Mouse (Mus musculus) MEL (cell line): Measurements from ENCODE around the gene Pde4dip.

Source experiments
- CHD1 ChIP-seq: IDR thresholded peaks from 2 replicates; pipeline ENCODE4 v1.6.1; 2012; ENCODE audit warnings: low read depth, mild to moderate bottlenecking, inconsistent platforms, low read length, improper control_type of control experiment
- CTCF ChIP-seq, 3 experiments: IDR thresholded peaks in 2 of 3; conservative IDR thresholded peaks in 1 of 3; 2 replicates each; pipeline ENCODE4 v1.5.1; 2011 to 2012; ENCODE audit warnings: low read length in 3 of 3, low read depth in 2 of 3, mild to moderate bottlenecking in 2 of 3, improper control_type of control experiment in 1 of 3, inconsistent platforms in 1 of 3, mixed read lengths in 1 of 3, moderate library complexity in 1 of 3; ENCODE audit not compliant: control insufficient read depth in 1 of 3, insufficient read depth in 1 of 3, poor library complexity in 1 of 3, severe bottlenecking in 1 of 3
- ELF1 ChIP-seq: IDR thresholded peaks from 2 replicates; pipeline ENCODE4 v1.6.1; 2014; ENCODE audit warnings: low read depth, mild to moderate bottlenecking, inconsistent platforms, low read length, improper control_type of control experiment, moderate library complexity
- EP300 ChIP-seq, 2 experiments: IDR thresholded peaks; 2 replicates each; pipeline ENCODE4 v1.6.1; 2011; ENCODE audit warnings: improper control_type of control experiment in 2 of 2, low read length in 2 of 2, low read depth in 1 of 2, mild to moderate bottlenecking in 1 of 2
- GATA1 ChIP-seq: IDR thresholded peaks from 2 replicates; pipeline ENCODE4 v1.6.1; 2011; ENCODE audit warnings: low read depth, low read length, improper control_type of control experiment
- KAT2A ChIP-seq: conservative IDR thresholded peaks from 2 replicates; pipeline ENCODE4 v1.6.1; 2012; ENCODE audit warnings: low read depth, low read length, improper control_type of control experiment, inconsistent platforms
- MAFK ChIP-seq: IDR thresholded peaks from 2 replicates; pipeline ENCODE4 v1.6.1; 2011; ENCODE audit warnings: low read depth, mild to moderate bottlenecking, low read length, improper control_type of control experiment, borderline replicate concordance
- POLR2A ChIP-seq, 2 experiments: IDR thresholded peaks; 2 replicates each; pipeline ENCODE4 v1.6.1; 2011 to 2012; ENCODE audit warnings: low read length in 2 of 2, mild to moderate bottlenecking in 2 of 2, control low read depth in 1 of 2, improper control_type of control experiment in 1 of 2, low read depth in 1 of 2, moderate library complexity in 1 of 2; ENCODE audit not compliant: control insufficient read depth in 1 of 2, insufficient read depth in 1 of 2, poor library complexity in 1 of 2
- RAD21 ChIP-seq: IDR thresholded peaks from 2 replicates; pipeline ENCODE4 v1.6.1; 2011; ENCODE audit warnings: mild to moderate bottlenecking, low read depth, low read length, improper control_type of control experiment
- SIN3A ChIP-seq: IDR thresholded peaks from 2 replicates; pipeline ENCODE4 v1.6.1; 2012; ENCODE audit warnings: low read length, improper control_type of control experiment, inconsistent platforms
- TCF12 ChIP-seq: IDR thresholded peaks from 2 replicates; pipeline ENCODE4 v1.6.1; 2014; ENCODE audit warnings: low read depth, mild to moderate bottlenecking, inconsistent platforms, low read length, improper control_type of control experiment, moderate library complexity

- TF ChIP-seq CHD1 (no peak), POLR2A (IDR thresholded peaks at IDR 0.05; ENCODE audit: control insufficient read depth in 1 of 2, insufficient read depth in 1 of 2, low read depth in 1 of 2, low read length in 2 of 2, poor library complexity in 1 of 2) (no peak), EP300 (IDR thresholded peaks at IDR 0.05; ENCODE audit: low read depth in 1 of 2, low read length in 2 of 2) (no peak), RAD21 (no peak), GATA1 (no peak), MAFK (no peak), ELF1 (no peak), CTCF (IDR thresholded peaks at IDR 0.05 in 2 of 3, conservative IDR thresholded peaks at IDR 0.05 in 1 of 3; ENCODE audit: control insufficient read depth in 1 of 3, insufficient read depth in 1 of 3, low read depth in 2 of 3, low read length in 3 of 3, poor library complexity in 1 of 3, severe bottlenecking in 1 of 3) (no peak), SIN3A (no peak), KAT2A (no peak), TCF12 (no peak)
Measured at GRCm38 (mm10) chr3:97719116-97719515, 169.4 kb downstream of the Pde4dip start.
